Mouse (Mus musculus): Measurements from ENCODE around the gene Grik1.

- no peak for TF ChIP-seq POLR2A (IDR thresholded peaks at IDR 0.05; ENCODE audit: low read depth, low read length)
- no peak for TF ChIP-seq CTCF (IDR thresholded peaks at IDR 0.05; ENCODE audit: extremely low read depth, insufficient read length, insufficient replicate concordance, low read depth, low read length)
Observed at GRCm38 (mm10) chr16:88256101-88256500, 34.0 kb downstream of the Grik1 start.
